Mouse (Mus musculus): Measurements from ENCODE around the gene Nxph4.

The Nxph4 gene

DNA sequence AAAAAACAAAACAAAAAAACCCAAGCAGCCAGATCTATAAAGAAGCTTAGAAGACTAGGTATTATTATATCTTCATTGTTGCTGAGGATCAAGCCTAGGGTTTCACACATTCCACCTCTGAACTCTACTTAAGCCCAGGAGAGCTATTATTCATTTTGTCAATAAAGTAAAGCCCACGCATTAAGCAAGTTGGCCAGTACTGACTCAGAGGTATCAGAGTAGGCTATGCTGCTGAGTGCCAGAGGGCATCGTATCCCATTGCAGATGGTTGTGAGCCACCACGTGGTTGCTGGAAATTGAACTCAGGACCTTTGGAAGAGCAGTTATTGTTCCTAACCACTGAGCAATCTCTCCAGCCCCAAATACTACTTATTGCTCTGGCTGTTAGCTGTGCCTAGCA is 9.6 kb upstream of the Nxph4 start:
- DNase-seq (ENCODE audit: low read depth in 2 of 2, low spot score in 2 of 2), result no peak

DNA sequence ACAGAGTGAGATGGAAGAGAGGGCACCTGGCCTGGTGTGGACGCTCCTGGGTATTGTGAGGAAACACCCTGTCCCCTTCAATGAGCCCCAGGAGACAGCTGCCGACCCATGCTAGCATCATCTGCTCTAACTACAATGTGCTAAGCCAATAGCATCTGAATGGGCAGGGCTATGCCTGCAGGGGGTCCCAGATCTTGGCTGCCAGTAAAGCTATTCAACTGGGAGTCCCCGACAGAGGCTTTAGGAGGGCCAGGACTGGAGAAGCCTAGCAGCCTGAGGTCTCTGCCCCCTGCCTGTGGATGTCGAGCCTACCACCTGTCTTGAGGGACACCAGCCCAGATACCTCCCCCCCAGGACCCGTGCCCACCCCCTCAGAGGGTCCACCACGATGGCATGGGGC is 8.4 kb upstream of the Nxph4 start:
- no peak for DNase-seq (ENCODE audit: low read depth in 2 of 2, low spot score in 2 of 2)

DNA sequence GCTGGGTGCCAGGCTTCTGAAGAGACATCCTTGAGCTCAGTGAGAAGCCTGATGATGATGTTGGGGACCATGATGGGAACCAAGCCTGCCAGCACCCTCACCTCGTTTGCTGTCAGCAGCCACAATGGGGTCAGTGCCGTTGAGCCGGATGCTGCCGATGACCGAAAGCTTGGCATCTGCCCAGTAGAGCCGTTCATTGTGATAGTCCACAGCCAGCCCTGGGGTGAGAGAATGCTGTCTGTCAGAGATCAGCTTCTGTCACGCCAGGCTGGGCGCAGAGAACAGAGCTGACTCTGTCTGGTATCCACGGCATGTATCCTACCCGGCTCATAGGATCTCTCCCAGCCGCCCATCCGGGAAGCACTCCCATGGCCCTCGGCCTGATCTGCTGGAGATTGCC is 7.7 kb upstream of the Nxph4 start:
- DNase-seq (ENCODE audit: low read depth in 2 of 2, low spot score in 2 of 2), result no peak

DNA sequence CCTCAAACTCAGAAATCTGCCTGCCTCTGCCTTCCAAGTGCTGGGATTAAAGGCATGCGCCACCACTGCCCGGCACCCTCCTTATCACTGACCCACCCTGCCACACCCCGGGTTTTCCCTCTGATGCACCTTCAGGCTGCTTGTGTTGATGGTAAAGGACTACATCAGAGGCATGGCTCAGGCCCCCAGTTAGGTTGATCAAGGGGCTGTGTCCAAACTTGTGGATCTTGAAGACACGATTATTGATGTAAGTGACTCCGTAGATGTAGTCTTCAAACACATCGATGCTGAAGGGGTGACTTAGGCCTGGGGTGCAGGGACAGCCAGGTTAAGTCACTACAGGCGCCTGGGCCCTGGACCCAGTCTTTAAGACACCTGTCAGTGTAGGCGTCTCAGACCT is 7.2 kb upstream of the Nxph4 start:
- no peak for DNase-seq (ENCODE audit: low read depth in 2 of 2, low spot score in 2 of 2)

DNA sequence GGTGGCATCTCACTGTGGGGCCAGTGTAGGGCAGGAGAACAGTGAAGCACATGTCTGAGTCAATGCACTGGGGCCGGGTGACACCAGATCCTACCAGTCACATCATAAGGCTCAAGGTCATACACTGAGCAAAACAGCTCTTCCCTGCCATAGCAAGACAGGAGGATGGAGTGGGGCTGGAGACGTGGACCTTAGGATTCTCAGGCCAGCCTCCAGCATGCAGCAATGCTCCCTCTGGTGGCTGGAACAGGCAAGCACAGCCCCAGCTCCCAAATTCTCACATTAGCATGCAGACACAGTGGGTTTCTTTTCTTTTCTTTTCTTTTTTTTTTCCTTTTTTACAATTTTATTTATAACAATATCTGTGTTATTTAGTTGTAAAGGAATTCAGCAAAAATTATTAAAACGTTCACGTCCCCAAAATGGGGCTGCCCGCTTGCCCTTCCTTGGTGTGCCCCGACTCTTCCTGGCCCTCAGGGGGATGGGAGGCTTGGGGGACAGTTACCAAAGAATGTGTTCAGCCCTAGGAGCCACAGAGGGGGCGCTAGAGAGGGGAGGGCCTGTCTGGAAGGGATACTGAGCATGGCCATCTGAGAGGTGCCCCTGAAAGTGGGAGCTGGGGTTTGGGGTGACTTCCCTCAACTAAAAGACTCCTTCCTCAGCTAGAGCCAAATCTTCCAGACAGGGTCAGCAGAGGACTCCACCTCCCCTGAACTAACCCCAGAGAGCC is 3.7 kb upstream of the Nxph4 start:
- DNase-seq (ENCODE audit: low read depth in 2 of 2, low spot score in 2 of 2), result peak; percentile 57 to 64

DNA sequence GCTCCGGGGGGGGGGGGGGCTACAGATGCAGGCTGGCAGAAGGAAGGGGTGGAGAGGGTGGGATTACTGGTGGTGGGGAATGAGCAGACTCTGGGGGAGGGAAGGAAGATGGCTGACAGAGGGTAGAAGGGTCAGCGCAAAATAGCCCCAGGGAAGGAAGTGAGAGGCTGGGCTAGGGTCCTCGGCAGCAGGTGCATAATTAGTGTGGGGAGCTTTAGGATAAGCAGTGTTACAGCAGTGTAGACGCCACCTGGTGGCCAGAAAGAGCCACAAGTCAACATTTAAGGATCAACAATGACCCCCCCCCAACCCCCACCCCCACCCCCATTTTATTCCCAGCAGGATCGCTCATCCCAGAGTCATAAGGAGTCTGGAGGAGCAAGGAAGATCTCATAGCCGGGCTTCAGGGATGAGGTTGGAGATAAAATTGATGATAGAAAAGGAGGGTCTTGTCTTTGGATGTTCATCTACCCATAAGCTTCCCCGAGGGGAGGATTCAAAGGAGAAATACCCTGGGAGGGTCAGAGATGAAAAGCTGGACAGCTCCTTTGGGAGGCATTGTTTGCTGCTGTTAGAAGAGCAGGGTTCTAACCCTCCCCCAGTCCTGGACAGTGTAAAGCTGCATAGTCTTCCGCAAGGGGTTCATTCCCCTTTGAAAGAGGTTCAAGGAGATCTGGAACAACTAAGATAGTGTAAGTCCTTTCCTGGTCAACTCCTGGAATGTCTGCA is 2.4 kb upstream of the Nxph4 start:
- DNase-seq (ENCODE audit: low read depth in 2 of 2, low spot score in 2 of 2), result peak in 1 of 2 experiments; percentile 45

DNA sequence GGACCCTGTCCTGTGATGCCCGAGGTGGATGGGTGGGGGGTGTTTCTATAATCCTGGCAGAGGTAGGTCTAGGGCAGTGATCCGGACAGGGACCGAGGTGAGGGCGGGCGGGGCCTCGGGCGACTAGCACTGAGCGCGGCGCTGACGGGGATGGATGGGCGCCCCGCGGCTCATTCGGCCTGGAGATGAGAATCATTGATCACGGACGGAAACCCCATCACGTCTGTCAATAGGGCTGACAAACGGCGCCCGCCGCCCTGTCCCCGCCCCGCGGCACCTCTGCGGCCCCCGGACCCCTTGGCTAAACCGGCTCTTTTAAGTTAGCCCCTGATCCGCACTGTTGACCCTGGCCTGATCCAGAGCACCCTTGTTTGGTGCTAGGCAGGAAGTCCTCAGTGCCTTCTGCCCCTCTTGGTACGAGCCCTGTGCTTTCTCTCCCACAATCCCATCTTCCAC is 598 bp upstream of the Nxph4 start:
- no peak for DNase-seq (ENCODE audit: low read depth in 2 of 2, low spot score in 2 of 2)

DNA sequence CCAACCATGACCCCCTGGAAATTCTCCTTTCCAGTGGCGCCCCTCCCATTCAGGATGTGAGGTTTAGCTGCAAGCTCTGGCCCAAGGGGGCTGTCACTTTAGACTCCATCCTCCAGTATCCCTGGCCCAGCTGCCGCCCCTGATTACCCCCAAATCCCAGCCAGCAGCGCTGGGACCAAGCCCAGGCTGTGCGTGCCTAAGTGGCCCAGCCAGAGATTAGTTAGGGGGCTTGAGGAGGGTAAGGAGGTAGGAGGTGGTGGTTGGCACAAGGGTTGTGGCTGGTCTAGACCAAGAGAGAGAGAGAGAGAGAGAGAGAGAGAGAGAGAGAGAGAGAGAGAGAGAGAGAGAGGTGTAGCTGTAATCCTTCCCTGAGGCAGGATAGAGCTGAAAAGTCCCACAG is 2.8 kb downstream of the Nxph4 start:
- DNase-seq (ENCODE audit: low read depth in 2 of 2, low spot score in 2 of 2), result no peak

DNA sequence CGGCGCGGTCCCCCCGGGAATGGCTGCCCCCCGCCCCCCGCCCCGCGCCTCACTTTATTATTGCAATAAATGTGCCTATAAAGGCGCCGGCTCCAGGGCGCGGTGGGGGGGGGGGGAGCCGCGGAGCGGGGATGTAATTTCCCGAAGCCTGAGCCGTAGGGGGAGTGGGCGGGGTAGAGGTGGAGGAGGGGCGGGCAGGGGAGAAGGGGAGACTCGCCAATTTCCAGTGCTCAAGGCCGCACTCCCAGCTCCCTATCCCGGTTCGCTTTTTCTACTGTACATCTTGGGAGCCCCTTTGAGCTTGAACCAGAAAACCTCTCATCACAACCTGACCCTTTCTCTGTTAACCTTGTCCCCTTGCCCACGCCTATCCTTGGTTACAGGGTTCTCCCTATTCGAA is 3.4 kb downstream of the Nxph4 start:
- DNase-seq (ENCODE audit: low read depth in 2 of 2, low spot score in 2 of 2), result no peak

DNA sequence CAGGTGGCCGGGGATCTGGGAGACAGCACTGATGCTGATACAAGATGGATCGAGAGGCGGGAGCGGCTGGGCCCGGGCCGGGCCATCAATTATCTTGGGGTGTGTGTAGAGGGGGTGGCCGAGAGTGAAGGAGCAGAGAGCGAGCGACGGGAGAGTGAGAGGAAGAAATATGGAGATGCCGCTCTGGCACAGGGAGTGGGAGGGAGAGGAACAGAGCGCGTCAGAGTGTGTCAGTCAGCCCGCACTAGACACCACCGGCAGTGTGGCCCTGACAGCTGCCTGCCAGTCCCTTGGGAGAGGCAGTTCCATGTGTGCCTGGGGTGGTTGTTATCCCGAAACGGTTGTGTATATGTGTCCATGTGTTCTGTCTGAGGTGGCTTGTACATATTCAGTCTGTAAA is 6.9 kb downstream of the Nxph4 start:
- no peak for DNase-seq (ENCODE audit: low read depth in 2 of 2, low spot score in 2 of 2)

DNA sequence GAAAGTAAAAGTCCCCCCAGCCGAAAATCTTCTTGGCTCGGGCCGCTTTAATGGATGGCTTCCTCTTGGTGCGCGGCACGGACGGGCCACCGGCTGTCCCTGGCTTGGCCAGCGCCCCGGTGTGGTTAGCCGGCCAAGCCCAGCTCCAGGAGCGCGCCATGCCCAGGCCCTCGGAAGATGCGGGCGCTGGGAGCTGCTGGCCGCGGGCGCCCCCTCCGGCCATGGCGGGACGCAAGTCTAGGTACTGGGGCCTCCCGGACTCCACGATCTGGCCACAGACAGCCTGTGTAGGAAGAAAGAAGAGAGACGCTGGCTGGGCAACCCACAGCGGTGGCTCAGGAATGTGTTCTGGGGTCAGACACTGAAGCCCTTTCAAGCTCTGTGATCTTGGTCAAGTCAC is 7.7 kb downstream of the Nxph4 start:
- DNase-seq (ENCODE audit: low read depth in 2 of 2, low spot score in 2 of 2), result no peak

DNA sequence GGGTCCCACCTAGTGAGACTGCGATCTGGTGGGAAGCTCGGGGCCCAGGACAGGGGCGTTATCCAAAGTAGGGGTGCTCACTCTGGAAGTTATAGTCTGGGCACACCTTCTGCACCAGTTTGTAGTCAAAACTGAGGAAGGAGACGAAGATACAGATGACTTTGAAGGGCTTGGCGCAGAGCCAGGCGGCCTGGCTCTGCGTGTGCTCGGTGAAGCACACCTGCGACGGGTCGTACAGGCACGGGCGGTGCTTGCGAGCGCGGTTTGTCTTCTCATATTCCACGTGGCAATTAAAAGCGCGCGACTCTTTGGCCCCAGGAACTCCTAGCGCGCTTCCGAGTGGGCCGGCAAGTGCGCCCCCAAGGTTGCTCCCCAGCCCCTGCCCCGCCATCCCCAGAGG is 8.3 kb downstream of the Nxph4 start:
- peak in 1 of 2 experiments; percentile 30 for DNase-seq (ENCODE audit: low read depth in 2 of 2, low spot score in 2 of 2)

DNA sequence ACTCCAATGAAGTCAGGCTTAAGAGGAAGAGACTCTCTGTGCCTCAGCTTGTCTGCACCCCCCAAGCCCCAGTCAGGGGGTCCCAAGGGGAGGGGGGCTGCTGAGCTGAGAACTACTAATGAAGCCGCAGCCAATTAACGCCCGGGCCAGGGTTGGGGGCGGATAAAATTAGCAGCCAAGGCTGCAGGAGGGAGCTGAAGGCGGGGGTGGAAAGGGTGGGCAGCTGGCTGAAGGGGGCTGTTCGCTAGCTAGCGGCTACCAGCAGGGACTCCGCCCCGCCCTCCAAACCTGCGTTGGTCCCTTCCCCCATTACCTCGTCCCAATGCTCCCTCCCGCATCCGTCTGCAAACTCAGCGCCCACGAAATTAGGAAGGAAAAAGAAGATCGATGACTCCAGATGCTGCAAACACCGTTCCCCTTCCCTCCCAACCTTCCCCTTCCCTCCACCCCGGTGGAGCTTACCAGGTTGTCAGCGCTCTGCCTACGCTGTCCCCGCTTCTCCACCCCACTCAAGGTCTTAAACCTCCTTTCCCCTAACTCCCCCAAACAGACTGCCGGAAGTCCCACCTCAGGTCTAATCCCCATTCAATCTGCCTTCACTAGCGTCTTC is 9.6 kb downstream of the Nxph4 start:
- no peak for DNase-seq (ENCODE audit: low read depth in 2 of 2, low spot score in 2 of 2)

DNA sequence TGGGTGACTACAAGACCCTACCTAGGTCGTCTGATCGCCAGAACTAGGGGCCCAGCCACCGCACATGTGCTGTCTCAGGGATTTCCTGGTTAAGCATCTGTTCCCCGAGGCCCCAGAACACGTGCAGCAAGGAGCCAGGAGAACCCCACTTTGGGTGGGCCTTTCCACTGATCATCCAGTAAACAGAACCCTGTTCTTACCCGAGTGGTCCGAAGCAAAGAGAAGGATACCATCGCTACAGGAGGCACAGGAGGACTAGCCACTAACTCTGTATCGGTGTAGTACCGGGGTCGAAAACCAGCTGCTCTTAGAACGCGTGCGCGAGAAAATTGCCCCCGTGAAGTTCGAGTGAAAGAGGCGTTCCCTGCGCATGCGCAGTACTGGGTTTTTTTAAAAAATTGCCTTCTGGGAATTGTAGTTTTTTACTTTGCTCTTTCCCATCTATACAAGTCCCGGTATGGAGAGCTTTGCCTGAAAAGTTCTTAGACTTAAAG is 12.2 kb downstream of the Nxph4 start, which contains the start of gene Shmt2:
Gene Shmt2 (minus strand): TSS at position 357 of the 494 bp plus-strand sequence.
- peak; percentile 79 to 83 for DNase-seq (ENCODE audit: low read depth in 2 of 2, low spot score in 2 of 2)

DNA sequence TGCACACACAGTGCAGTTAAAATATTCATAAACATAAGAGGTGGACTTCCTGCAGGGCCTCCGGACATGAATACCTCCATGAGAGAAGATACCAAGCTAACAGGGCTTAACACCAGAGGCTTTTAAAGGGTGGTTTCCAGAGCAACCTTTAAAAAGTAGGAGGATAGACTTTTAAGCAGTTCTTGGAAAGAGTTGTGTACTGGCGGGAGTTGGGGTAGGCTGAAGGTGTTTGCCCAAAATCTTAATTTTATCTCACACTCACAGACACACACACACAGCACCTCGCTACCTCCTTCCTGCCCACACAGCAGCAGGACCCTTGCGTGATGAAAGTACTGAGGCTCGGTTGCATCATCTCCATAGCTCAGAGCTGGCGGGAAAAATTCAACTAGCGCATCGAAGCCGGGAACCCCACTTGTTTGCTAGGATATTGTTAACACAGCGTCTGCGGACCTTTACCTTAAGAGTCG is 12.7 kb downstream of the Nxph4 start:
- no peak for DNase-seq (ENCODE audit: low read depth in 2 of 2, low spot score in 2 of 2)

DNA sequence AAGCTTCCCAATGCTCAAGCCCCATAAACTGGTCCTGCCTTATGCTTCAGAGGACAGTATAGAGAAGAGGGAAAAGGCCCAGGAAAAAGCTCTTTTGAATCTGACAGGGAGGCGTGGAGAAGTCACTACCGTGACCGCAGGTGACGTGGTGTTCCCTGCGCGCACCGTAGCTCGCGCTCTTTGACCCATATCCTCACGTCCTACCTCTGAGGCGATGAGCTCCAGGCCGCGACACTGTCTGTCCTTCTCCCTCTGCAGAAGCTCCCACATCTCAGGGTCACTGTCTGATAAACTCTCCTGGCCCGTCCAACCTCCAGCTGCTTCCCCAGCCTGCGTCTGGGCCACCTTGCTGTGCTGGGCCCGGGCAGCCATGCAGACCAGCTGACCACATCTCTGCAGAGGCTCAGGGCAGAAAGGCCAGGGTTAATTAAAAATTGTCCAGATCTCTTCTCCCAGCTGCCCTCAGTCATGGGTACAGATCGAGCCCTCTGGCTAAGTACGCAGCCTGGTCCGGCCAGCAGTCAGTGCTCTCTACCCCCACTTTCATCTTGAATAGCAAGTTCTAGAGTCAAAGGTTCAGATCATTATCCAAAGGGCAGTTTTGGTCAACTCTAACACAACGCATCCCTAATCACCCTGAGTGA is 13.5 kb downstream of the Nxph4 start:
- DNase-seq (ENCODE audit: low read depth in 2 of 2, low spot score in 2 of 2), result no peak

DNA sequence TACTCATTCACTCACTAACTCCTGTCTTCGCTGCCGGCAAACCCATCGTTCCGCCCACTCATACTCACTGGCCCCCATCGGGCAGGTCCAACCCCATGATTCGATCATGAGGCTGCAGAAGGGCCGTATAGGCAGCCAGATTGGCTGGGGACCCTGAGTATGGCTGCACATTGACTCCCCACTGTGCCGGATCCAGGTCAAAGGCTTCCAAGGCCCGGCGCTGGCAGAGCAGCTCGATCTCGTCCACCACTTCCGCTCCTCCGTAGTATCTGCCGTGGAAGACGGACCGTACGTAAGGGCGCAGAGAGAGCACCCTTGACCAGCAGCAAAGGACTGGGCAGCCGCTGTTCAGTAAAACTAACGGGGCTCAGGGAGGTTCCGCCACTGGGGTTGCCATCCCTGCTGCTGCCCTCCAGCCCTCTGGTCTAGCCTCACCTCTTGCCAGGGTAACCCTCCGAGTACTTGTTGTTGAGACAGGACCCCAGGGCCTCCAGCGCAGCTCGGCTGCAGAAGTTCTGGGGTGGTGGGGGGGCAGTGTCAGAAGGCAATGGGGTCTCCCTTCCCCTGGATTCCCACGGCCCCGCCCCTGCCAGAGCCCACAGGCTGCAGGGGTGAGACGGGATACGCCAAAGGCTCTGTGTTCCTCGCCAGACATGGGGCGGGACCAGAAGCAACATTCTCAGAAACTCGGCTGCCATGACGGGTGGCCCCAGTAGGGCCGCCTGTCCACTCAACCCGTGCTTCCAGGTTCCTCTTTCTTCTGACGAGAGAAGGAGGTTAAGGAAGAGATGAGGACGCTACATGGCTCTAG is 14.3 kb downstream of the Nxph4 start:
- DNase-seq (ENCODE audit: low read depth in 2 of 2, low spot score in 2 of 2), result no peak

DNA sequence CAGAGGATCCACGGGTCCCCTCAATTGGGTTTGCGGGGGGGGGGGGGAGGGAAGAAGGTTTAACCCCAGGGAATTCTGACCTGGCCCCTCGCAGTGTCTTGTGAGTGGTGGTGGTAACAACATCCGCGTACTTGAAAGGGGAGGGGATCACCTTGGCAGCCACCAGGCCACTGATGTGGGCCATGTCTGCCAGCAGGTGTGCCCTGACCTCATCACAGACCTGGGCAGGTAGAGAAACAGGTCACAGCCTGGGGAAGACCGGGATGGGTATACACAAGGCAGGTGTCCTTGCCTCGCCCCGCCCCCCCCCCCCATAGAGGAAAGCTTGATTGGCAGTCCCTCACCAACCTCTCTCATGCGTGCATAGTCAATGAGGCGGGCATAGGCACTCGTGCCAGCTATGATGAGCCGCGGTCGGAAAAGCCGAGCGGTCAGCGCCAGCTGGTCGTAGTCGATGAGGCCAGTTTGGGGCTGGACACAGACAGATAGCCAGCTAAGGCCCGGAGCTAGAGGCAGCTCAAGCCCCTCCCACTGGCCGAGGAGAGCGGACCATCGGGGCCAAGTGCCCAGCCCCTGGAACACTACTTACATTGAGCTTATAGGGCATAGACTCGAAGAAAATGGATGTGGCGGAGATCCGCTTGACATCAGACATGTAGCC is 15.2 kb downstream of the Nxph4 start:
- no peak for DNase-seq (ENCODE audit: low read depth in 2 of 2, low spot score in 2 of 2)

DNA sequence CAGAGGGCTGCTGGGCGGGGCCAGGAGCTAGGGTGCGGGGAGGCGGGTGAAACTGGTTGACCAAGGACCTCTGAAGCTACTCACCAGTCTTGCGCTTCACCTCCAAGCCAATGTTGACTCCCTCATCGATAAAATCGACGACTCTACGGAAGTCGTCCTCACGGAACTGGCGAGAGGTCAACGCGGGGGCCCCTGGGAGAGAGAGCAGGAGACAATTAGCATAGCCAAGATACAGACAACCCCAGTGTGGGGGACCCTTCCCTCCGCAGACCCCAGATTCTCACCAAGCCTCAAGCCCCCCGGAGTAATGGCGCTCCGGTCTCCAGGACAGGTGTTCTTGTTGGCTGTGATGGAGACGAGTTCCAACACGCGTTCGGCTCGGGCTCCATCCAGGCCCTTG is 16.4 kb downstream of the Nxph4 start:
- DNase-seq (ENCODE audit: low read depth in 2 of 2, low spot score in 2 of 2), result no peak

Data from CD8-positive naive resting alpha-beta T cell, adult 2 months (primary cell).